Mouse (Mus musculus) kidney, postnatal 14 days (tissue): ENCODE data around the gene Mtpn.

Source experiments
- DNase-seq: peaks from one replicate; pipeline ENCODE4 v3.0.0; 2022; ENCODE audit warnings: mixed read lengths

The Mtpn gene

GRCm38 (mm10) chr6:35539304-35540009 lies at the start of gene Mtpn:
TSS of gene Mtpn (minus strand) at chr6:35539888.
- peak; percentile 99 for DNase-seq

GRCm38 (mm10) chr6:35568731-35569130 lies 29.0 kb upstream of the Mtpn start:
- no peak for DNase-seq

GRCm38 (mm10) chr6:35567755-35568154 lies 28.1 kb upstream of the Mtpn start:
- peak; percentile 63 for DNase-seq

GRCm38 (mm10) chr6:35559950-35560349 lies 20.3 kb upstream of the Mtpn start:
- DNase-seq: no peak

GRCm38 (mm10) chr6:35544352-35544751 lies 4.7 kb upstream of the Mtpn start:
- DNase-seq: no peak

GRCm38 (mm10) chr6:35542656-35543400 lies 3.1 kb upstream of the Mtpn start:
- no peak for DNase-seq

- no peak for DNase-seq
These were observed 689 bp upstream of the Mtpn start for GRCm38 (mm10) chr6:35540377-35540776.

GRCm38 (mm10) chr6:35538757-35539303 lies 858 bp downstream of the Mtpn start:
- no peak for DNase-seq

- DNase-seq: no peak
These were observed 3.7 kb downstream of the Mtpn start for GRCm38 (mm10) chr6:35536021-35536420.

GRCm38 (mm10) chr6:35513362-35513761 lies 26.3 kb downstream of the Mtpn start:
- no peak for DNase-seq

- no peak for DNase-seq
These were observed 34.9 kb downstream of the Mtpn start for GRCm38 (mm10) chr6:35504781-35505180.

- DNase-seq: no peak
These were observed 36.8 kb downstream of the Mtpn start for GRCm38 (mm10) chr6:35502904-35503303.

- no peak for DNase-seq
These were observed 39.6 kb downstream of the Mtpn start for GRCm38 (mm10) chr6:35499978-35500667.

- DNase-seq: no peak
These were observed 42.3 kb downstream of the Mtpn start for GRCm38 (mm10) chr6:35497406-35497805.

- no peak for DNase-seq
These were observed 45.8 kb downstream of the Mtpn start for GRCm38 (mm10) chr6:35493851-35494250.

- DNase-seq: peak; percentile 6
These were observed 59.9 kb downstream of the Mtpn start for GRCm38 (mm10) chr6:35479651-35480335.

- no peak for DNase-seq
These were observed 62.9 kb downstream of the Mtpn start for GRCm38 (mm10) chr6:35476830-35477229.

- no peak for DNase-seq
These were observed 76.0 kb downstream of the Mtpn start for GRCm38 (mm10) chr6:35463450-35464395.

- DNase-seq: no peak
These were observed 77.2 kb downstream of the Mtpn start for GRCm38 (mm10) chr6:35462484-35462883.
